ENCODE assay signal across 24 mouse cellular contexts in genomic region chr11:39883305-39883704, GRCm38 (mm10).
DNase-seq lines count a peak whose midpoint lies in the region; ATAC-seq and TF ChIP-seq lines count a peak whose summit lies in the region.
"Had no signal": no experiment of that assay in that cellular context is flagged by ENCODE, and none has a peak within 500 bp of the region (broad histone marks: within the 10 kb centered on the region; RNA-seq: fewer than 3 reads in every experiment).

No protein-coding gene starts in this region.

- no peak for TF ChIP-seq CTCF in hindbrain, postnatal 0 days (IDR thresholded peaks at IDR 0.05; ENCODE audit: low read depth)
- TF ChIP-seq CTCF in brain, embryonic 14.5 days (IDR thresholded peaks at IDR 0.05; ENCODE audit: borderline replicate concordance, extremely low read depth, insufficient read depth, insufficient read length), result no peak

- no peak overlapping the region for H3K4me2 ChIP-seq in hindbrain, embryonic 12.5 days (replicated peaks)
- no peak overlapping the region for H3K4me2 ChIP-seq in hindbrain, postnatal 0 days (ENCODE audit: low read depth, low read length)
- H3K4me2 ChIP-seq in neural tube, embryonic 13.5 days, result no peak overlapping the region
- H3K4me2 ChIP-seq in neural tube, embryonic 15.5 days, result no peak overlapping the region
- H3K4me2 ChIP-seq: embryonic facial prominence, embryonic 12.5 days; forebrain, embryonic 13.5 days; forebrain, embryonic 15.5 days had no signal

- no peaks in the 10 kb centered on the region for H3K4me1 ChIP-seq in hindbrain, embryonic 12.5 days
- no peaks in the 10 kb centered on the region for H3K4me1 ChIP-seq in hindbrain, postnatal 0 days (ENCODE audit: insufficient read depth, low read length)
- no peaks in the 10 kb centered on the region for H3K4me1 ChIP-seq in neural tube, embryonic 13.5 days (replicated peaks)
- no peaks in the 10 kb centered on the region for H3K4me1 ChIP-seq in neural tube, embryonic 15.5 days
- H3K4me1 ChIP-seq: embryonic facial prominence, embryonic 10.5 days; embryonic facial prominence, embryonic 12.5 days; forebrain, embryonic 13.5 days; forebrain, embryonic 15.5 days had no signal

- no peak for DNase-seq in hindbrain, postnatal 0 days (ENCODE audit: low spot score)
- DNase-seq in brain, embryonic 14.5 days (ENCODE audit: low read depth), result peak; percentile 12
- no peak for DNase-seq in layer of hippocampus, postnatal 10 days (ENCODE audit: low spot score in 2 of 2)
- DNase-seq: adrenal gland, postnatal 10 days; adrenal gland, postnatal 25 days; B cell, adult 2 months; cerebellum, adult 11-12 months; cerebellum, adult 2 months; cerebellum, adult 9-10 months; cerebellum, postnatal 10 days; cerebellum, postnatal 25 days; forebrain, postnatal 0 days had no signal

- no peak overlapping the region for H3K9ac ChIP-seq in hindbrain, embryonic 12.5 days
- no peak overlapping the region for H3K9ac ChIP-seq in hindbrain, postnatal 0 days (replicated peaks; ENCODE audit: low read length)
- no peak overlapping the region for H3K9ac ChIP-seq in neural tube, embryonic 13.5 days
- no peak overlapping the region for H3K9ac ChIP-seq in neural tube, embryonic 15.5 days (replicated peaks)
- H3K9ac ChIP-seq: embryonic facial prominence, embryonic 12.5 days; forebrain, embryonic 13.5 days; forebrain, embryonic 15.5 days; forebrain, postnatal 0 days had no signal

- H3K9me3 ChIP-seq in hindbrain, embryonic 12.5 days (replicated peaks), result no peaks in the 10 kb centered on the region
- no peaks in the 10 kb centered on the region for H3K9me3 ChIP-seq in hindbrain, postnatal 0 days (ENCODE audit: low read length)
- no peaks in the 10 kb centered on the region for H3K9me3 ChIP-seq in neural tube, embryonic 13.5 days
- no peaks in the 10 kb centered on the region for H3K9me3 ChIP-seq in neural tube, embryonic 15.5 days (replicated peaks)
- H3K9me3 ChIP-seq: embryonic facial prominence, embryonic 10.5 days; embryonic facial prominence, embryonic 12.5 days; forebrain, embryonic 13.5 days; forebrain, embryonic 15.5 days; G1E had no signal

- ATAC-seq in hindbrain, embryonic 12.5 days (ENCODE audit: low FRiP score), result peak; percentile 58; the same call in 1 of the 2 replicates
- ATAC-seq in hindbrain, postnatal 0 days, result no peak
- peak; percentile 40; the same call in 1 of the 2 replicates for ATAC-seq in neural tube, embryonic 13.5 days (ENCODE audit: low read depth)
- no peak for ATAC-seq in neural tube, embryonic 15.5 days (ENCODE audit: low FRiP score)
- ATAC-seq: activated CD4-positive, CD25-positive, alpha-beta regulatory T cell, adult 4 months; CD4-positive, CD25-positive, alpha-beta regulatory T cell, adult 4 months; forebrain, embryonic 13.5 days; forebrain, embryonic 15.5 days; forebrain, postnatal 0 days; Patski had no signal

- no peaks in the 10 kb centered on the region for H3K36me3 ChIP-seq in hindbrain, embryonic 12.5 days
- no peaks in the 10 kb centered on the region for H3K36me3 ChIP-seq in hindbrain, postnatal 0 days (ENCODE audit: insufficient read depth, low read length)
- no peaks in the 10 kb centered on the region for H3K36me3 ChIP-seq in neural tube, embryonic 13.5 days
- H3K36me3 ChIP-seq in neural tube, embryonic 15.5 days, result no peaks in the 10 kb centered on the region
- H3K36me3 ChIP-seq: embryonic facial prominence, embryonic 10.5 days; embryonic facial prominence, embryonic 12.5 days; forebrain, embryonic 15.5 days; G1E had no signal

- no peak overlapping the region for H3K4me3 ChIP-seq in hindbrain, embryonic 12.5 days
- H3K4me3 ChIP-seq in hindbrain, postnatal 0 days (ENCODE audit: low read length), result no peak overlapping the region
- no peak overlapping the region for H3K4me3 ChIP-seq in neural tube, embryonic 13.5 days
- H3K4me3 ChIP-seq in neural tube, embryonic 15.5 days (replicated peaks), result no peak overlapping the region
- H3K4me3 ChIP-seq: embryonic facial prominence, embryonic 10.5 days; embryonic facial prominence, embryonic 12.5 days; forebrain, embryonic 13.5 days; forebrain, embryonic 15.5 days had no signal

- H3K27me3 ChIP-seq in hindbrain, embryonic 12.5 days, result no peaks in the 10 kb centered on the region
- H3K27me3 ChIP-seq in hindbrain, postnatal 0 days (ENCODE audit: insufficient read depth, low read length), result no peaks in the 10 kb centered on the region
- no peaks in the 10 kb centered on the region for H3K27me3 ChIP-seq in neural tube, embryonic 13.5 days
- no peaks in the 10 kb centered on the region for H3K27me3 ChIP-seq in neural tube, embryonic 15.5 days (replicated peaks)
- H3K27me3 ChIP-seq: CH12.LX; embryonic facial prominence, embryonic 12.5 days; forebrain, embryonic 13.5 days; forebrain, embryonic 15.5 days; Patski had no signal

- H3K27ac ChIP-seq in hindbrain, embryonic 12.5 days, result no peak overlapping the region
- no peak overlapping the region for H3K27ac ChIP-seq in hindbrain, postnatal 0 days
- no peak overlapping the region for H3K27ac ChIP-seq in neural tube, embryonic 13.5 days (replicated peaks)
- no peak overlapping the region for H3K27ac ChIP-seq in neural tube, embryonic 15.5 days (replicated peaks)
- H3K27ac ChIP-seq: embryonic facial prominence, embryonic 10.5 days; embryonic facial prominence, embryonic 12.5 days; forebrain, embryonic 13.5 days; forebrain, embryonic 15.5 days had no signal

- 81% methylated on average over 1 of the region's 1 CpGs for WGBS in hindbrain, embryonic 12.5 days
- whole genome bisulfite sequencing in hindbrain, postnatal 0 days, result 65% methylated on average over 1 of the region's 1 CpGs
- 36% methylated on average over 1 of the region's 1 CpGs for WGBS in neural tube, embryonic 13.5 days
- WGBS in neural tube, embryonic 15.5 days, result 23% methylated on average over 1 of the region's 1 CpGs

- no peak for TF ChIP-seq POLR2A in brain, embryonic 14.5 days (IDR thresholded peaks at IDR 0.05; ENCODE audit: borderline replicate concordance, extremely low read depth, insufficient read depth, insufficient read length, poor library complexity, severe bottlenecking)

Comparison
In these comparisons a context has a peak if more than half of its experiments do, and no peak if none do; other contexts are left out.
1. ATAC-seq: peak in hindbrain, embryonic 12.5 days (single experiment) and neural tube, embryonic 13.5 days (single experiment); none in hindbrain, postnatal 0 days (single experiment) and neural tube, embryonic 15.5 days (single experiment).